Mouse (Mus musculus): ENCODE results near the gene Aqp11. TPM values are rescaled to one million over a fixed set of nuclear protein-coding genes. Genes with fewer than 3 reads are reported as not detected.

Gene Aqp11
- polyA plus RNA-seq, 1 experiment from 2014 or later = 4.8 TPM

DNA sequence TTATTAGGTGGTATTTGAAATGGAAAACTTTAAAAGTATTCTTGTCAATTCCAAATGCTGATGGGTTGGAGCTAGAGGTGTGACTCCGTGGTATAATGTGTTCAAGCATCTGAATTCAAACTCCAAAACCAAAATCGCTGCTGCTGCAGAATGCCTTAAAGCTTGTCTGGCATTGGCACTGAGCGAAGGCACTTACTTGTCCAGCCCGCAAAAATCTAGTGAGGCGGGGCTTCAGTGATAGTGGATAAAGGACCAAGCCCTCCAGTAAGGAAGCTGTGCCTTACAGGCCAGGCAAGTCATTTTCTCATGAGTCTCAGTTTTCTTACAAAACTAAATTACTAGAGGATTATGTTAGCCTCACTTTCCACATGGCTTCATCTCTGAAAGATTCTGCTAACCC is 30.3 kb downstream of the Aqp11 start:
- H3K36me3 ChIP-seq (ENCODE audit: control insufficient read depth, insufficient read depth, low read length) = peaks cover 1% of the 10 kb centered on the region; the same call in 1 of the 2 replicates
- ATAC-seq (replicated peaks; ENCODE audit: low FRiP score) = no peak
- 88% methylated on average over 5 of the region's 5 CpGs for WGBS

DNA sequence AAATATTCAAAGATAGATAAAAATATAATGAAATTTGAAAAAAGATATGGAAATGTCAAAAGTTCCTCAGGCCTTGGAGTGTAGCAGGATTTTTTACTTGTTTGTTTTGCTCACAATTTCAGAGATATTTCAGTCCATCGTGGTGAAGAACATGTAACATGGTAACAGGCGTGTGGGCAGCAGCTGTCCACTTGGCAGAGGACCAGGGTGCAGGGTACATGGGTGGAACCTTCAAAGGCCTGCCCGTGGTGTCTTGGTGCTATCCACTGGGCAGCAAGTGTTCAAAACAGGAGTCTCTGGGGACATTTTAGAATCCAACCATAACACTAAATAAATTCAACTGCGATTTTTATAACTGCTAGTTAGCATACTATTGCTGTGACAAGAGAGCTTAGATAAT is 31.0 kb downstream of the Aqp11 start:
- Histone ChIP-seq H3K4me1 (replicated peaks; ENCODE audit: control insufficient read depth, insufficient read depth, low read length) (no peaks in the 10 kb centered on the region), H3K36me3 (ENCODE audit: control insufficient read depth, insufficient read depth, low read length) (no peaks in the 10 kb centered on the region), H3K27ac (ENCODE audit: low read depth, low read length) (no peak overlapping the region), H3K4me3 (ENCODE audit: low read depth, low read length) (no peak overlapping the region), H3K9me3 (ENCODE audit: control insufficient read depth, low read length) (no peaks in the 10 kb centered on the region), H3K9ac (ENCODE audit: low read length) (no peak overlapping the region), H3K27me3 (ENCODE audit: control insufficient read depth, insufficient read depth, low read length) (no peaks in the 10 kb centered on the region), H3K4me2 (ENCODE audit: low read depth, low read length, severe bottlenecking) (no peak overlapping the region)
- 95% methylated on average over 4 of the region's 4 CpGs for WGBS
- no peak for DNase-seq (ENCODE audit: low spot score)
- ATAC-seq (replicated peaks; ENCODE audit: low FRiP score) = no peak

More for the DNA sequence above, 30.3 kb downstream of the Aqp11 start:
- Histone ChIP-seq H3K27me3 (ENCODE audit: control insufficient read depth, insufficient read depth, low read length) (no peaks in the 10 kb centered on the region), H3K4me1 (replicated peaks; ENCODE audit: control insufficient read depth, insufficient read depth, low read length) (no peaks in the 10 kb centered on the region), H3K27ac (ENCODE audit: low read depth, low read length) (no peak overlapping the region), H3K4me2 (ENCODE audit: low read depth, low read length, severe bottlenecking) (no peak overlapping the region), H3K9ac (ENCODE audit: low read length) (no peak overlapping the region), H3K9me3 (ENCODE audit: control insufficient read depth, low read length) (no peaks in the 10 kb centered on the region), H3K4me3 (ENCODE audit: low read depth, low read length) (no peak overlapping the region)
- DNase-seq (ENCODE audit: low spot score) = no peak

DNA sequence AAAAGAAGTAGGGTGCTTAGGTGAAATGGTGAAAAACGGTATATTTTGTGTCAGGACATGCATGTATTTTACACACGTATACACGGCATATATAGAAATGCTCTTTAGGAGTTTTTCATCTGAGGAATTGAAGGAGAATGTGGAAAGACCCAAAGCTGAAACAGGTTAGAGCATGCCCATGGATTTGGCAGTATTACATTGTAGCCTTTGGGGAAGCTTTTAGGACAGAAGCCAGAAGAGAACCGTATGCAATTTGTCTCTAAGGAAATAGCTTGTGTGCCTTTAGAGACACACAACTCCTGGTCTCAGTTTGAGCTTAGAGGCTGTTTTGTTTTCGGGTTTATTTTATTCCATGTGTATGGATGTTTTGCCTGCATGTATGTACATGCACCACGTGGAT is 37.0 kb downstream of the Aqp11 start:
- WGBS = 90% methylated on average over 6 of the region's 6 CpGs
- DNase-seq (ENCODE audit: low spot score) (no peak), ATAC-seq (replicated peaks; ENCODE audit: low FRiP score) (no peak)

DNA sequence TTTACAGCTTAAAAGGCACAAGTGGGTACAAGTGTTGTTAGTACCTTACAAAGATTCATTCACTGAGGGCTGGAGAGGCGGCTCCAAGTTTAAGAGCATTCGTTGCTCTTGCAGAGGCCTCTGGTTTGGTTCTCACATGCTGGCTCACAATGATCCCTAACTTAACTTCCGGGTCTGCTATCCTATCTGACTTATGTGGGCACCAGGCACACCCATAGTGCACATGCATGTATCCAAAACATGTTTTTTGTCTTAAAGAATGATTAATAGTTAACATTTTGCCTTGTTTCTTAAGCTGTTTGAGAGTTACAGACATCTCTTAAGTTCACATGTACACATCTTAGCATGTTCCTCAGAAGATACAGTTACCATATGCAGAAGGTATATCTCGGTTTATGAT is 37.9 kb downstream of the Aqp11 start:
- Histone ChIP-seq H3K27me3 (ENCODE audit: control insufficient read depth, insufficient read depth, low read length) (no peaks in the 10 kb centered on the region), H3K9me3 (ENCODE audit: control insufficient read depth, low read length) (no peaks in the 10 kb centered on the region), H3K9ac (ENCODE audit: low read length) (no peak overlapping the region), H3K4me1 (replicated peaks; ENCODE audit: control insufficient read depth, insufficient read depth, low read length) (peaks cover 5% of the 10 kb centered on the region; the same call in 1 of the 2 replicates), H3K4me2 (ENCODE audit: low read depth, low read length, severe bottlenecking) (no peak overlapping the region), H3K27ac (ENCODE audit: low read depth, low read length) (no peak overlapping the region), H3K36me3 (ENCODE audit: control insufficient read depth, insufficient read depth, low read length) (no peaks in the 10 kb centered on the region; the same call in 1 of the 2 replicates), H3K4me3 (ENCODE audit: low read depth, low read length) (no peak overlapping the region)
- ATAC-seq (replicated peaks; ENCODE audit: low FRiP score) = no peak
- DNase-seq (ENCODE audit: low spot score) = no peak
- 95% methylated on average over 4 of the region's 4 CpGs for WGBS

More for the DNA sequence above, 37.0 kb downstream of the Aqp11 start:
- Histone ChIP-seq H3K4me1 (replicated peaks; ENCODE audit: control insufficient read depth, insufficient read depth, low read length) (peaks cover under 1% of the 10 kb centered on the region; the same call in 1 of the 2 replicates), H3K36me3 (ENCODE audit: control insufficient read depth, insufficient read depth, low read length) (no peaks in the 10 kb centered on the region; the same call in 1 of the 2 replicates), H3K27ac (ENCODE audit: low read depth, low read length) (no peak overlapping the region), H3K4me2 (ENCODE audit: low read depth, low read length, severe bottlenecking) (no peak overlapping the region), H3K9me3 (ENCODE audit: control insufficient read depth, low read length) (no peaks in the 10 kb centered on the region), H3K9ac (ENCODE audit: low read length) (no peak overlapping the region), H3K27me3 (ENCODE audit: control insufficient read depth, insufficient read depth, low read length) (no peaks in the 10 kb centered on the region), H3K4me3 (ENCODE audit: low read depth, low read length) (no peak overlapping the region)

DNA sequence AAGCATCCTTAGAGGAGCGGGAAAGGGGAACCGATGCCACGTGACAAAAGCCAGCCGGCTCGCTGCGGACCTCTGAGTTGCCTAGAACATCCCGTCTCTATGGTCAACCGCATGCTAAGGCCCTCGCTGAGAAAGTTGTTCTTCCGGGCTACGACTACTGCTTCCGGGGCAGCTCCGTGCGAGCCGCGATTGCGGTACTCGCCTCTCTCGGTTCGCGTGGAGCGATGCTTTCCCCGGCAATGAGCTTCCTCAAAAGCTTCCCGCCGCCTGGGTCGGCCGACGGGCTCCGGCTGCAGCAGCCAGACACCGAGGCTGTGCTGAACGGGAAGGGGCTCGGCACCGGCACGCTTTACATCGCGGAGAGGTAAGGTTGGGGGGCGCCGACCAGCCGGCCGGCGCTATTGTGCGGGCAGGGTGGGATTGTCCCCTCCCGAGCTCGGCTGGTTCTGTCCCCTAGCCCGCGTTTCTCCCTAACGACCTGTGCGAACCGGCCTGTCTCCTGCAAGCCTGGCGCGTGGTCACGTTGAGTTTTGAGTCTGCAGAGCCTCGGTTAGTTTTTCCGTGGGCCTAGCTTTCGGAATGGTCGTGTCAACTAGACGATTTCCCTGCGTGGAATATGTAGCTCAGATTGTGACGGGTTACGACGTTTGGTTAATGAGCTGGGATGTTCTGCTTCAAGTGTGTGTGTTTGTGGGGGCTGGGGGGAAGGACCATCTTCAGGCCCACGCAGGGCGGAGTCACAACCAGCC is 41.4 kb downstream of the Aqp11 start, which contains the start of gene Clns1a:
TSS of gene Clns1a (plus strand) at position 129 of the 749 bp plus-strand sequence.
- ATAC-seq (replicated peaks; ENCODE audit: low FRiP score) (peak; percentile 97), DNase-seq (ENCODE audit: low spot score) (peak; percentile 91)
- H3K4me1 ChIP-seq (replicated peaks; ENCODE audit: control insufficient read depth, insufficient read depth, low read length) = peaks cover 5% of the 10 kb centered on the region; the same call in 1 of the 2 replicates
- H3K36me3 ChIP-seq (ENCODE audit: control insufficient read depth, insufficient read depth, low read length) = no peaks in the 10 kb centered on the region; the same call in 1 of the 2 replicates
- peak within 1 kb of the TSS; percentile 85 for H3K4me2 ChIP-seq (ENCODE audit: low read depth, low read length, severe bottlenecking)
- H3K27me3 ChIP-seq (ENCODE audit: control insufficient read depth, insufficient read depth, low read length) = no peaks in the 10 kb centered on the region
- H3K9ac ChIP-seq (ENCODE audit: low read length) = peak within 1 kb of the TSS; percentile 95
- peak within 1 kb of the TSS; percentile 97 for H3K4me3 ChIP-seq (ENCODE audit: low read depth, low read length)
- under 1% methylated on average over 63 of the region's 63 CpGs for WGBS
- H3K27ac ChIP-seq (ENCODE audit: low read depth, low read length) = peak within 1 kb of the TSS; percentile 31; the same call in 1 of the 2 replicates
- no peaks in the 10 kb centered on the region for H3K9me3 ChIP-seq (ENCODE audit: control insufficient read depth, low read length)

DNA sequence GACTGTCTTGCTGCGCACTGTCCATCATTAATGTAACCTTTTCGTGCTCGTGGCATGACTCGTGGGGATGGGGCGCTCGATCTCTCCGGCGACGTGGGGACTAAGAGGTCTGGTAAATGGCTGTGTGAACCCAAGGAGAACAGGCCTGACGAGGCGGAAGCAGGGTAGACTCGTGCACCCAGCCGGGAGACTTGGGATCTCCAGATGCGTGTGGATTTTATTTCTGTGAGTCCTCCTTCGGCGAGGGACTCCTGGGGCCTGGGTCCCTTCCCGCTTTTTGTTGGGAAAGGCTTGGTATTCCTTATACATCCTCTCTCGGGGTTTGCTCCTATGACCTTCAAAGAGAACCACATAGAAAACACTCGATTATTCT is 42.0 kb downstream of the Aqp11 start:
- peaks cover 5% of the 10 kb centered on the region; the same call in 1 of the 2 replicates for H3K4me1 ChIP-seq (replicated peaks; ENCODE audit: control insufficient read depth, insufficient read depth, low read length)
- peak; percentile 70; the same call in 1 of the 2 replicates for ATAC-seq (replicated peaks; ENCODE audit: low FRiP score)
- no peaks in the 10 kb centered on the region; the same call in 1 of the 2 replicates for H3K36me3 ChIP-seq (ENCODE audit: control insufficient read depth, insufficient read depth, low read length)
- no peak for DNase-seq (ENCODE audit: low spot score)
- no peaks in the 10 kb centered on the region for H3K27me3 ChIP-seq (ENCODE audit: control insufficient read depth, insufficient read depth, low read length)
- peak overlapping the region; percentile 97 for H3K4me3 ChIP-seq (ENCODE audit: low read depth, low read length)
- peak overlapping the region; percentile 31; the same call in 1 of the 2 replicates for H3K27ac ChIP-seq (ENCODE audit: low read depth, low read length)
- H3K9ac ChIP-seq (ENCODE audit: low read length) = peak overlapping the region; percentile 95
- no peaks in the 10 kb centered on the region for H3K9me3 ChIP-seq (ENCODE audit: control insufficient read depth, low read length)
- peak overlapping the region; percentile 85 for H3K4me2 ChIP-seq (ENCODE audit: low read depth, low read length, severe bottlenecking)
- WGBS = 38% methylated on average over 19 of the region's 19 CpGs

DNA sequence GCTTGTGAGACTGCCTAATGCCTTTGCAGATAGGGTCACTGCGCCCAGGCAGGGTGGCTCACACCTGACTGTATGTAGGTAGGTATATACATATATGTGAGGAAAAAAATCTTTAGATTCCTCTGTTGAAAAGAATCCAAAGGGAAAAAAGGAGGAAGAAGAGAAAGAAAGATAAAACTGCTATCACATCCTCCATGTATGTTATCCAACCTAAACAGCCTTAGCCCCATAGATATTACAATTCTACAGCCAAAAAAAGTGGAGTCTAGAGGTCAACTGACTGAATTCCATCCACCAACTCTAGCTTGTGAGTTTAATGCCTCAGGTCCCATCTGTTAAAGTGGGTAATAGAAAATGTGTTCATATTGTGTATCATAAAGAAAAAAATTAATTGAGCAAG is 42.6 kb downstream of the Aqp11 start:
- Histone ChIP-seq H3K9me3 (ENCODE audit: control insufficient read depth, low read length) (no peaks in the 10 kb centered on the region), H3K4me3 (ENCODE audit: low read depth, low read length) (no peak overlapping the region), H3K27ac (ENCODE audit: low read depth, low read length) (no peak overlapping the region), H3K9ac (ENCODE audit: low read length) (no peak overlapping the region; the same call in 1 of the 2 replicates), H3K27me3 (ENCODE audit: control insufficient read depth, insufficient read depth, low read length) (no peaks in the 10 kb centered on the region), H3K4me2 (ENCODE audit: low read depth, low read length, severe bottlenecking) (no peak overlapping the region), H3K36me3 (ENCODE audit: control insufficient read depth, insufficient read depth, low read length) (no peaks in the 10 kb centered on the region; the same call in 1 of the 2 replicates), H3K4me1 (replicated peaks; ENCODE audit: control insufficient read depth, insufficient read depth, low read length) (peaks cover 5% of the 10 kb centered on the region; the same call in 1 of the 2 replicates)
- 97% methylated on average over 1 of the region's 1 CpGs for WGBS
- DNase-seq (ENCODE audit: low spot score) = no peak
- no peak for ATAC-seq (replicated peaks; ENCODE audit: low FRiP score)

DNA sequence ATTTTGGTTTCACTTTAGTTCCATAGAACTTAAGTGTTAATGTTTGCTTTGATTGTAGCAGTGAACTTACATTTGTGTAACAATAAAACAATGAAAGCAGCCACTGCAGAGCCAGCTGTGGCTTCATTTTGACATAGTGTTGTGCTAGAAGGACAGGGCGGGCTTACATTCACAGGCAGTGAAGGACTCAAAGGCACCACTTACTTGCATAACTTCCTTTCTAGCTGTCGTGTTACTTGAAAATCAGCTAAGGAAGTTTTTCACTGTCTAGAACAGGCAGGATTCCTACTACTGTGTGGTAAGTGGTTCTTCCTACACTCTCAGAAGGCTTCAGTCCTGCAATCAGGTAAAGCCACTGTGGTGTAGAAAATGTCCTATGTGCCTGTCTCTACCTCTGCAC is 50.3 kb downstream of the Aqp11 start:
- DNase-seq (ENCODE audit: low spot score) (no peak), ATAC-seq (replicated peaks; ENCODE audit: low FRiP score) (no peak)
- H3K9ac ChIP-seq (ENCODE audit: low read length) = no peak overlapping the region
- no peak overlapping the region for H3K4me2 ChIP-seq (ENCODE audit: low read depth, low read length, severe bottlenecking)
- H3K27ac ChIP-seq (ENCODE audit: low read depth, low read length) = no peak overlapping the region
- H3K27me3 ChIP-seq (ENCODE audit: control insufficient read depth, insufficient read depth, low read length) = no peaks in the 10 kb centered on the region
- no peaks in the 10 kb centered on the region for H3K4me1 ChIP-seq (replicated peaks; ENCODE audit: control insufficient read depth, insufficient read depth, low read length)
- H3K9me3 ChIP-seq (ENCODE audit: control insufficient read depth, low read length) = no peaks in the 10 kb centered on the region
- H3K36me3 ChIP-seq (ENCODE audit: control insufficient read depth, insufficient read depth, low read length) = peaks cover 2% of the 10 kb centered on the region; the same call in 1 of the 2 replicates
- WGBS = 92% methylated on average over 2 of the region's 2 CpGs
- H3K4me3 ChIP-seq (ENCODE audit: low read depth, low read length) = no peak overlapping the region

Measured in forebrain, embryonic 11.5 days (tissue).